Mouse (Mus musculus) hindlimb bud, embryonic 11.5 days (tissue): ENCODE measurements around the gene Daam1.
"Not testable (repeated sequence)": the region's sequence is repeated elsewhere in the genome, so short reads cannot be mapped to it uniquely, and the experiment has no call there.

Experiments
- DNase-seq: peaks from one replicate; pipeline ENCODE4 v3.0.0-alpha.2; 2012; ENCODE audit warnings: low read depth, low spot score; ENCODE audit errors: extremely low spot score

Daam1 gene

DNA sequence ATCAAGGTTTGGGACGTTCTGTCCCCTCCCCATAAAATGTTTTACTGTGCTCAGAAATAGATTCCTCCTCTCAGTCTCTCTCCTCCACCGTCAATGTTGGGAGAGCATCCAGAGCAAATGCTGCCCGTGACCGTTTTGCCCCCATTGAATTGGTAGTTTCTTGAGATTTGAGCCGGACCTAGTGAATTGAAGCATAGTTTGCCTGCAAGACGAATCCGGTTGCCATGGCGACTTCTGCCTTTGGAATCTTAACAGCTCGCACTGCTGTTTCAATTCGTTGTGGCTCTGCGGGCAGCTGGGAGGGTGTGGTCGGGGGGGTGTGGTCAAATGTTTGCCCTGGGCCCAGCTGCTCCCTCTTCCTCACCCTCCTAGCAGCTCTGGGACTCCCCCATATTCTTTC lies 1.3 kb downstream of the Daam1 start:
- DNase-seq = peak; percentile 57

DNA sequence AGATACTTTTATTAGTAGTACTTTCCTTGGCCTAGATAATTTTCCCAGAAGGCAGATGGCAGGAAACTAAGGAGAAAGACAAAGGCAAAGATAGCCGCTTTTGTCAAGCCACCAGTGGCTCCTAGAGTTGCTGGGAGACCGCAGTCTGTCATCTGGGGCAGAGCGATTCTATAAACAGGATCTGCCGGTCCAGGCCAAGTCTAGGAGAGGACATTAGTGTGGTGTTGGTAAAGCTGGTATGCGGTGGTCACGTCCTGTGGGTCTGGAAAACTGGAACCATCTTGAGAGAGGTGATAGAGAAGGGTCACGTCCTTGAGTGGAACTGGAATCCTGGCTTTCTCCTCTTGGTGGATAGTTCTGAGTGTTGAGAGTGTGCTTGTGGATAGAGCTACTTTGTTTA lies 3.2 kb downstream of the Daam1 start:
- DNase-seq = no peak

DNA sequence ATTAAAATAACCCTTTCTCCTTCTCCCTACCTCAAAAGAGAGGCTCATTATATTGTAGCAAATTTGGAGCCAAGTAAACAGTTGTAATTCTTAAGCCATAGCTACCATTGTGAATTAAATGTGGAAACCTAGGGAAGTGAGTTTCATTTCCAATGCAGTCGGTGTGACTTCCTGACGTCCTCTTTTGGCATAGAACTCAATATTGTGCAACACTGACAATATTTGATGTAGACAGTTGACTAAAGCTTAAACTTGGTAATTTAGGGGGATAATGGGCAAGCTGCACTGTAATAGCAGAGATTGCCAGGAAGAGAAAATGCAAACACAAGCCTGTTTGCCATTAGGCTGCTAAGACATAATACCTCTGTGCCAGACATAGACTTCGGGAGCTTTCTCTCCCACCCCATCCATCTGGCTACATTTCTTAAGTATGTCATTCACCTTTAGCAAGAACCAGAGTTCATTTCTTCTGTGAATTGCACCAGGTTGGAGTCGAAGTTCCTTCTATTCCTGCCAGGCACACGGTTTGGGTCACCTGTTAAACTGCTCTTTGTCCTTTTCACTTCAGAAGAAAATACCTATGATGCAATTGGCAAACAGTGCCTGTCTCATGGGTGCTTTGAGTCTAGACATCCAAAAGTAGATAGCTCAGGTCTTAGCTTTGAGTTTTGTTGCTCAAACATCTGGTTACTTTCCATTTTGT lies 5.2 kb downstream of the Daam1 start:
- DNase-seq = no peak

DNA sequence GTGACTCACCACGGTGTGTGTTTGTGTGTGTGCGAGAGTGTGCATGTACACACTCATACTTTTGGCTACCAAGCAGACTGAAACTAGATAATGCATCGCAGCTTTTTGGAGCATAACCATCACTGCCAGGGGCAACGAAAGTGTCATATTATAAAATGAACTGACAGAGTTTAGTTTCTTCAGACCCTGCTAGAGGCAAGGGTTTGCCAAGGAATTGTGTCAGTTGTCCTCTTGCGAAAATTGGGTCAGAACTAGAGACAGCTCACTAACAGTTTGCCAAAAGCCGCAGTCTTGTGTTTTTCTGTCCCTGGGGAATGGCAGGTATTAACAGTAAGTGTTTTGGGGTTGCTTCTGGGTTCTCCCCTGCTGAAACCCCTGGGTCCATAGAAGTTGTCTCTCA lies 5.9 kb downstream of the Daam1 start:
- DNase-seq = no peak

DNA sequence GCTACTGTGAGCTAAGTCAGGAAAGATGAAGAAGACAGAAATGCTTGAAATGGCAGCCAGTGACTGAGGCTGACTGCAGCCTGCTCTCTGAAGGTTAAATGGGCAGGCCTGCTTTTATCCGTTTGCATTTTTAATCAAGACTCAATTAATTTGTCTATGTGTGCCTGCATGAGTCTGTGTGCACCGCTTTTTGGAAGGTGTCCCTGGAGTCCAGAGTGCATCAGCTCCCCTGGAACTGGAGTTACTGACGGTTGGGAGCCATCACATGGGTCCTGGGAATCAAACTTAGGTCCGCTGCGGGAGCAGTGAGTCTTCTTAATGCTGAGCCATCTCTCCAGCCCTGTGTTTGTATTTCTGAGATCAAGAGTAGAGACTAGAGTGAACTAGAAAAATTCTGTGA lies 6.7 kb downstream of the Daam1 start:
- no peak for DNase-seq

DNA sequence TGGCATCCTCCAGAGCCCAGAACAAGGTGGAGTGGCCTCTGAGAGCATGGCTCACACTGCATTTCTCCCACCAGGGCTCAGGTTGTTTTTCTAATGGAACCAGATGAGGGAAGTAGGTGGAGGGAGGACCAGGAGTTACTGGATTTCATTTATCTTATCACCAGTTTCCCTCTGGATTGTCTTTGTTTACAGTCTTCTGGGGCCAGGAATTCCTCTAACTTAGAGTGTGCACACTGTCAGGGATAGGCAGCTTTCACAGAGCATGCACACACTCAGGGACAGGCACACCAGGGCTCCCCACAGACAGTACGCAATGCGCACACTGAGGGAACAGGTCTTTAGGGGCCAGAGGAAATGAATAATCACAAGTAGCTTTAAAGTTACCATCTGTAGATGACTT lies 7.4 kb downstream of the Daam1 start:
- DNase-seq = no peak

DNA sequence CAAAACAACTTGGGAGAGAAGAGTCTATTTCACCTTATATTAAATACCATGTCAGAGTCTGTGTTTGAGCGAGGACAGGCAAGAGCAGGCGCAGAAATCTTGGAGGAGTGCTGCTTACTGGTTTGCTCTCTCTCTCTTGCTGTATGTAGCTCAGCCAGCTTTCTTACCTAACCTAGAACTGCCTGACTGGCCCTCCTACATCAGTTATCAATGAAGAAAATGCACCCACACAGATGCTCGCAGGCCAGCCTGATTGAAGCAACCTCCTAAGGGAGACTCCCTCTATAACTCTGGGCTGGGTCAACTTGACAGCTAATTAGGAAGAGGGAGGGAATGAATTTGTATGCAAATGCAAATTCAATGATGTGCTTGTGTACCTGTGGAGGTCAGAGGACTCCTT lies 8.8 kb downstream of the Daam1 start:
- no peak for DNase-seq

DNA sequence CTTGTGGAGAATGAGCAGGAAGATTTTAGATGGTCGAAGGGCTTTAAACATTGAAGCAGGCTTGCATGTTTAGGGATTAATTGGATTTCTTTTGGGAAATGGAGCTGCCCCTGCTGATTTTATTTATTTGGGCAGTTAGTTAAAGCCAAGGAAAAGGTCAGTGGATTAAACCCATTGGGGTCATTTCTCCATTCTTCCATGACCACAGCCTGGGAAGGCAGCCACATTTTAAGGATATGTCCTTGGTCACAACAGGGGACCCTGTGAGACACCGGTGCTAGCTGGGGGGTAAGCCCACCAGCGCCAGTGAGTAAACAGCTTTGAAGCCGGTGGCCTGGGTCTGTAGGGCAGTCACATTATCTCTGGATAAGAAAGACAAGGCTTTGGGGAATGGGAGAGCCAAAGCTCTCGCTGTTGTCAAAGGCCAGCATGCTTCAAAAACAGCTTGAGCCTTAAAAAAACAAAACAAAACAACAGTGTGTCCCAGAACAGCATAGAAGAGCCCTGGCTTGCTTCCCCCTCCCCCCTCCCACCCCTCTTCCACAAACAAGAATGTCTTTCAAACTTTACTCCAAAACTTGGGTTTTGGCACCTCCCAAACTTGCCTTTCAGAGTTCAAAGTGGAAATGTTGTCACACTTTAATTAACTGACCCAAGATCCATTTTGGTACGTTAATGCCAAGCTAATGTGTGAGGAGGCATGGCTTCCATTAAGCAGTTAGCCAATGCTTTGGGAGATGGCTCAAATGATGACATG lies 9.7 kb downstream of the Daam1 start:
- DNase-seq = no peak

DNA sequence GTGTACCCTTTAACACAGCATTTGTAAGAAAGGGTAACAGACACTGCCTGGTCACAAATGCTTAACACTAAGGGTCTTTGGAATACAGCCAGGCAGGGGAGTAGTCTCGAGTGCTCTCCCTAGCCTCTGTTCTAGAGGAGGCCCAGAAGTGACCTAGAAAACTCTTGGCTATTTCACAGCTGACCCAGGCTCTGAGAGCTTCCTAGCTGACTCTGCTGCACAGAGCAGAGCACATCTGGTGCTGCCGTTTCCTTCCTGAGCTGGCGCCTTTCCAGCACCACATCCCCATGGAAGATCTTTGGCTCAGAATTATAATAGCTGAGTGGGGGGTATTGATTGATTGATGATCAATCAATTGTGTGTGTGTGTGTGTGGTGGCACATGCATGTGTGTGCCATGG lies 11.1 kb downstream of the Daam1 start:
- no peak for DNase-seq

DNA sequence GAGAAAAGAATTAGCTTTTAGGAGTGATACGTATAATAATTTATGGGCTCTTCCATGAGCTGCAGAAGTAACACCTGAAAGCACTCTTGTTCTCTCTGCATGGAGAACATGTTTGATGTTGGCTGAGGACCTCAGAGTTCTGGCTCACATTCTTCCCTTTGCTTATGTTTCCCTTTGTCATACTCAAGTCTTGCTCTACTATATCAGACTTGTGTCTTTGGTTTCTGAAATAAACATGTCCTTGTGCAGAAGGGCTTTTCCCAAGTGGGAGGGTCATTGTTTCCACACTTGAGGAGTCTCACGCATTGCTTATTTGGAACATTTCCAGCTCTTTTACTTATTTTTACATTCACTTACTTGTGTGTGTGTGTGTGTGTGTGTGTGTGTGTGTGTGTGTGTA lies 11.7 kb downstream of the Daam1 start:
- no peak for DNase-seq

DNA sequence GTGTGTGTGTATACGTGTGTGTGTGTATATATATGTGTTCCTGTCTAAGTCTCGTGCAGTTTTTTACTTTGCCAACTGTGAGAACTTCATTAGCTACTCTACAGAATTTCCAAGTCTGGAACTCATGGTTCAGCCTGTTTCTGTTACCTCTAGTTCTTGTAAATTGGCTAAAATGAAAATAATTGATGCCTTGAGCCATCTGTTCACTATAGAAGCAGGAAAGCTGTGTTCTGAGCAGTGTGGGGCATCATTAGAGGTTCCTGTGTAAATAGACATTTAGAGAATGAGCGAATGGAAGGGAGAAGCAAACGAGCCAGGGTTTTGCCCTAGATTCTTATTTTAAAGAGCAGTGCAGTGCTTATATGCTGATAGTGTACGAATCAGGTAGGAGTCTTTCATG lies 14.6 kb downstream of the Daam1 start:
- DNase-seq = no peak

DNA sequence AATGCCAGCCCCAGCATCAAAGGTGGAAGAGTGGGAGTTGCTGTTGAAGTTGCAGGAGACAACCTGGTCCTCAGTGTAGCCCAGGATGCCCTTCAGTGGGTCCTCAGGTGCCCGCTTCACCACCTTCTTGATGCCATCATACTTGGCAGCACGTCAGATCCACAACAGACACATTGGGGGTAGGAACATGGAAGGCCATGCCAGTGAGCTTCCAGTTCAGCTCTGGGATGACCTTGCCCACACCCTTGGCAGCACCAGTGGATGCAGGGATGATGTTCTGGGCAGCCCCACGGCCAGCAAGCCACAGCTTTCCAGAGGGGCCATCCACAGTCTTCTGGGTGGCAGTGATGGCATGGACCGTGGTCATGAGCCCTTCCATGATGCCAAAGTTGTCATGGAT lies 15.5 kb downstream of the Daam1 start:
- DNase-seq = not testable (repeated sequence)

DNA sequence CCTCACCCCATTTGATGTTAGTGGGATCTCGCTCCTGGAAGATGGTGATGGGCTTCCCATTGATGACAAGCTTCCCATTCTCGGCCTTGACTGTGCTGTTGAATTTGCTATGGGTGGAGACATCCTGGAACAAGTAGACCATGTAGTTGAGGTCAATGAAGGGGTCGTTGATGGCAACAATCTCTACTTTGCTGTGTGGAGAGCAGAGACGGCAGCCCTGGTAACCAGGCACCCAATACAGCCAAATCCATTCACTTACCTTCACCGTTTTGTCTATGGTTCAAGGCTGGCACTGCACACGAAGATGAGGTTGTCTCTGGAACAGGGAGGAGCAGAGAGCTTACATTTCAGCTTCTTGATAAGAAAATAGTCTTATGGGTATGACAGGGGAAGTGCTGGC lies 16.1 kb downstream of the Daam1 start:
- DNase-seq = not testable (repeated sequence)

DNA sequence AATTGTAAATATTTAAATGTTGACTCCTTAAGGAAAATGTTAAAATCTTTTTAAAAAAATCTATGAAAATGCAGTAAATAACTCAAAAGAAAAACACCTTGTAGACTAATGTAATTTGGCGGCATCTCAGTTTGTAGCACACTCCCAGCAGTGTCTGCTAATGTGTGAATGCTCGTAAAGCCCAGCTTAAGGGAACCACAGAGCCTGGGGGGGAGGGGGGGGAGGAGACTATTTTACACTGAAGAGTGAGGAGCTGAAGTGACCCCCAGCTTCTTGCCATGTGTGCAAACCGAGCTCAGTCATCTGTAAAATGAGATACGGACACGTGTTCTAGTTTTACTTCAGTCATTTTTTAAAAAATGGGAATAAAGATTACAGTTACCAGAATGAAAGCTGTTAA lies 16.7 kb downstream of the Daam1 start:
- DNase-seq = no peak

DNA sequence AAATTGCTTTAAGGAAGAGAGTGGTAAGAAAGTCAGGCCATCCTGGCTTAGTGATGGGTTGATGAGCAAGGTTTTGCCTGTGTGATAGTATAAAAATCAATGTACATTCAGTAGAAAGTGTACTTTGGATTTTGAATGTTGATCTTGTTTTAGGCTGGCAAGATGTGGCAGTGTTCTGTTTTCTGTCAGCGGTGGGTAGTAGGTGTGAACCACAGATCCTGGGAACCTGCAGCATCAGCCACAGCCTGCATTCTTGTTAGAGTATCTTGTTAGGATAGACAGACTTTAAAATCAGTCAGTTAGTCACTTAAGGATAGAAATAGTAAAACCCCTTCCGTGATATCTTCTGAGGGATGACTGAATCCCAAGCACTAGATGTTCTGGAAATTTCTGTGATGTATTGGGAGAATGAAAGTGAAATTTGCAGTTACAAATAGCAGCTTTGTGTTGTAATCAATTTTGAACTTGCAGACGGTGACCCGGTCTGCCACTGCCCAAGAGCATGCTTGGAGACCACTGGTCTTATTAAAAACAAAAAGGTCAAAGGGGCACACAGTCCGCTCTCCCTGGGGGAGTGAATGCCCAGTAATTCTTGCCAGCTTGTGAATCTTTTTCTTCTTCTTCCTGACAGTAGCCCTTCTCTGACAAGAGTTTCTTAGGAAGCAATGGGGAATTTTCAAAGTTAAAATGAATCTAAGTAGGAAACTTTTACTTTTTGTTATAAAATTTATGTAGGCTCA lies 17.3 kb downstream of the Daam1 start:
- DNase-seq = no peak

DNA sequence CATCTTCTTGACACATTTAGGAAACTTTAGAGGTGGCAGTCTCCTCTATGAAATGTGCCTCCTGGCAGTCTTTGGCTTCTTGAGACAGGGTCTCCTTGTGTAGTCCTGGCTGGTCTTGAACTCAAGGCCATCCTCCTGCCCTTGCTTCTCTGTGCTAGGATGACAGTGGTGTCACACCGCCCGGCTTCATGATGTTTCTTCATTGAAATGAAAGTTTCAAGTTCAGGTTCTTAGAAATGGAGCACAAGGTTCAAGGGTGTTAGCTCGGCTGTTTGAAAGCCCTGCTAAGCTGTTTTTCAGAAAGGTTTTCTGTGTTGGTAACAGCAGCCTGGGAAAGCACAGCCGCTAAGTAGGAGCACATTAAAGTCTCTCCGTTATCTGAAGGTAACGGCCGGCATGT lies 18.2 kb downstream of the Daam1 start:
- no peak for DNase-seq

DNA sequence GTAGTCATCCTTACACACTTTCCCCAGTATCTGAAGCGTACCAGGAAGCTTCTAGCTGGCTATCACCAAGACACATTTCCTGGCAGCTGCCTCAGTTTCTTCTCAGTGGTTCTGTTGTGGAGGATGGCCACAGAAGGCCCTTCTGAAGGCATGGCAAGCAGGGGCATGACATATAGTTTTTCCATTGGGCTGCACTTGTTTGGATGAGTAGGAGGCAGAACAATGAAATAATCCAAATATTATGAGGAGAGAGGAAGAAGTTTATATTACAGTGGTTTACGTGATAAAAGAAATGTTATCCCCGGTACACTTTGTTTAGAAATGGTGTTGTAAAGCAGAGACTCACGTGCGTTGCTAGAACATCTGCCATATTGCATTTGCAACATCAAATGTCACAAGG lies 19.3 kb downstream of the Daam1 start:
- no peak for DNase-seq

DNA sequence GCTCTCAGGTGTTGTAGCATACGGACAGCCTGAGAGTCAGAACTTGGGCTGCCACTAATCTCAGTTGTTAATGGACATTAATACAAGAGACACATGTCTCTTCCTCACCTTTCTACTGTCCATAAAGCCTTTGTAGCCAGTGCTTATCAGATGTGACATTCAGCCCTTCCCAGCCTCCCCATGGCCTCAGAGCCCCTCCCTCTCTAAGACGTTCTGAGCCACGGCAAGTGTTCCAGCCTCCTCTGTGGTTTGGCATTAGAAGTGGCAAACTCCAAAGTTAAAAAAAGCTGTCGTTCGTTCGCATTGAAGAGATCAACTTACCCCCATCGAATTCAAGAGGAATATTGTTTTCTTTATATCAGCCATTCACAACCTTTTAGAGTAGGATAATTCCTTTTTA lies 21.8 kb downstream of the Daam1 start:
- no peak for DNase-seq

DNA sequence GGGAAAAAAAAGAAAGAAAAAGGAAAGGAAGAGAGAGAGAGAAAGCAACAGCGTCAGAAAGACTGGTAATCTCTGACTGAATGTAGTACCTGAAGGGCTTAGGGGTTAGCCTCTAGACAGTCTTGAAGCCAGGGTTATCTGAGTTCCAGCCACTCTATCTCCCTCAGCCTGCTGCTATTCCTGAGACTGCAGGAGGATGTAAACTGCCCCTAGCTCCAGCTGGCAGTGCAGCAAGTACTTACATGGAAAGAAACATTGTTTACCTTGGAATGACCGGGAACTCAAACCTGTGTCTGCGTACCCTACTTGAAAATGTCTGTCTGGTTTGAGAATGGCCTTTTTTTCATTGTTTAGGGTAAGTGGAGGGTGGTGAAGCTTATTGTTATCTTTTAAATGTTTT lies 22.8 kb downstream of the Daam1 start:
- DNase-seq = no peak

DNA sequence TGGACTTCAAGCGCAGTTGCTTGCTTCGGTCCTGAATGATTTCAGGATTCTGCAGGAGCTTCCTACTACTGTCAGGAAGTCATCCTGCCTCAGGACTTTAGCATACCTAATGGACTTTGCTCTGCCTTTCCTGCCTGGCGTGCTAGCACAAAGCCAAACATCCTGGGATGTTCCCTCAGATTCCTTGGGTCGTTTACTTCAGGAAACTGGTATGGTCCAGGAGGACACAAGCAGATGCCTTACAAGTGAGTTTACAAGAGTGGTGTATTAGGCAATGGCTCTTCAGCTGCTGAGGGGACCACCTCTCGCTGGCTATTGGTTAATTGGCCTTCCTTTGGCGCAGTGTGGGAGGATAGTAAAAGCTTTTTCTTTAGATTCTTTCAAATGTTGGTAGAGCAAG lies 23.3 kb downstream of the Daam1 start:
- DNase-seq = no peak

DNA sequence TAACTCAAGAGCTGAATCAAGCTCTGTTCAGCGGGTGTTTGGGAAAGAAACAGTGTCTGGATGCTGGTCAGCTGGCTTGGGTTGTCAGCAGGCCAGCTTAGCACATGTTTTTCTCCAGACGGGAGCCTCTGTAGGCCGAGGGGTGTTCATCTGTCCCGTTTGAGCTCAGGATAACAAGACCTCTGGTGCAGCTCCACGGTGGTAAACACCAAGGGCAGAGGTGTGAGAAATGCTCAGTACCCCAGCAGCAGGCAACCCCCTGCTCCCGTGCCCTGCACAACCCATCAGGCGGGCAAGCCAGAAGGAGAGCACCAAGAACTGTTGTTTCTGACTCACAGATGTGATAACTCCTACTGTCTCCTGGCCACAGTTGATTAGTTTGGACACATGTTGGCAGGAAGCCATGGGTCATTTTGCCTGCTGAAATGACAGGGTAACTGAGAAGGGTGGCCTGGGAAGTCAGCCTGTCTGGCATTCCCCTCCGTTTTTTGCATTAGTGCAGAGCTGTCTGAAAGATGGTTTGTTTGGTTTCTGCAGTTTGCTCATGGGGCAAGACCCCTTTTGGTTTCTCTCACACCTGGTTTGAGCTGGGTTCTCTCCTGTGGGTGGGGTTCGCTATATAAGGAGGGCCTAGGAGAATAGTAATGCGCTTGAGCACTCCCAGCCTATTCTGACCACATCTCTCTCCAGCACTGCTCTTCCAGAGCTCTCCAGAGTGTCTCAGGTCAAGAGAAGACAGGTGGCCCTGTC lies 25.0 kb downstream of the Daam1 start:
- DNase-seq = no peak

DNA sequence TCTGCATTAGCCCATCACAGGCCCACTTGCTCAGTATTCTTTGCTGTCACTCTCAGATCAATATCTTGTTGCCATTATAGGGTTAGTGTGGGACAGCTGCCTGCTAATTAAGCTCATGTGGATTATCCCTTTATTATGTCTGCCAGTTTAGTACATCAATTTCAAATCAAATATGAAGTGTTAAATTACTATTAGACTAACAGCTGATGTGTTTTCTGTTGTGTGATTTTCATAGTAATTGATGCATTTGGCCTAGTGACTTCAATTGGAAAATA lies 25.5 kb downstream of the Daam1 start:
- DNase-seq = no peak
